Mouse (Mus musculus) liver, adult 2 months (tissue): ENCODE data around the gene Ak1. TPM values are rescaled to one million over a fixed set of nuclear protein-coding genes. Genes with fewer than 3 reads are reported as not detected.
A peak's percentile ranks its signal among the peaks of the same experiment; 100 is the strongest.

Experiments used
- DNase-seq: peaks from one replicate; pipeline ENCODE4 v3.0.0-alpha.2; 2011; ENCODE audit warnings: low read depth, low spot score; ENCODE audit errors: extremely low read depth
- H3K27ac ChIP-seq: fragments of 200-500 bp; replicated peaks from 2 replicates; pipeline ENCODE4 v1.5.1; 2012; ENCODE audit warnings: low read depth, mild to moderate bottlenecking, control low read depth, inconsistent platforms, low read length; ENCODE audit not compliant: insufficient read depth
- H3K27me3 ChIP-seq: fragments of 200-500 bp; 2 replicates; pipeline ENCODE4 v1.6.1; 2012; ENCODE audit warnings: mild to moderate bottlenecking, moderate library complexity, low read length, inconsistent platforms; ENCODE audit not compliant: control insufficient read depth, insufficient read depth
- H3K36me3 ChIP-seq: fragments of 200-500 bp; 2 replicates; pipeline ENCODE4 v1.6.1; 2012; ENCODE audit warnings: low read length, inconsistent platforms; ENCODE audit not compliant: control insufficient read depth, insufficient read depth
- H3K4me1 ChIP-seq: fragments of 200-500 bp; 2 replicates; pipeline ENCODE4 v1.6.1; 2011; ENCODE audit warnings: low read length; ENCODE audit not compliant: control insufficient read depth, insufficient read depth
- H3K4me3 ChIP-seq: fragments of 200-500 bp; 2 replicates; pipeline ENCODE4 v1.5.1; 2011; ENCODE audit warnings: low read depth, mild to moderate bottlenecking, control low read depth, low read length, moderate library complexity; ENCODE audit not compliant: insufficient read depth
- H3K79me2 ChIP-seq: fragments of 200-500 bp; 2 replicates; pipeline ENCODE4 v1.6.1; 2012; ENCODE audit warnings: inconsistent platforms, mild to moderate bottlenecking, low read length, moderate library complexity; ENCODE audit not compliant: control insufficient read depth, insufficient read depth
- H3K9ac ChIP-seq: fragments of 200-500 bp; 2 replicates; pipeline ENCODE4 v1.6.1; 2012; ENCODE audit warnings: low read depth, mild to moderate bottlenecking, control low read depth, inconsistent platforms, low read length
- CTCF ChIP-seq: fragments of 200-500 bp; IDR thresholded peaks from 2 replicates; pipeline ENCODE4 v1.5.1; 2011; ENCODE audit warnings: low read depth, low read length, control low read depth
- POLR2A ChIP-seq: fragments of 200-500 bp; IDR thresholded peaks from 2 replicates; pipeline ENCODE4 v1.6.1; 2011; ENCODE audit warnings: low read length, control low read depth; ENCODE audit not compliant: insufficient read depth; ENCODE audit errors: extremely low read depth
- WGBS: fragments of 180-500 bp; shearing (Covaris S2); methylation state at CpG from one replicate; pipeline ENCODE4 v1.1.7; 2018; 5-methylcytosine and 5-hydroxymethylcytosine counted together
- polyA plus RNA-seq: library from polyadenylated mRNA; depleted of rRNA; stranded (reverse); fragments of >200 nt; gene quantifications from 2 replicates; pipeline ENCODE4 v1.2.3, GENCODE M21; 2012; rRNA removed
- total RNA-seq: library from RNA; depleted of rRNA; stranded (reverse); fragments of >200 nt; gene quantifications from 2 replicates; pipeline ENCODE4 v1.2.3, GENCODE M21; 2014; rRNA removed

The Ak1 gene
- total RNA-seq (0.47 and 1.4 TPM in 2 replicates), polyA plus RNA-seq (0.26 and 0.34 TPM in 2 replicates)

DNA sequence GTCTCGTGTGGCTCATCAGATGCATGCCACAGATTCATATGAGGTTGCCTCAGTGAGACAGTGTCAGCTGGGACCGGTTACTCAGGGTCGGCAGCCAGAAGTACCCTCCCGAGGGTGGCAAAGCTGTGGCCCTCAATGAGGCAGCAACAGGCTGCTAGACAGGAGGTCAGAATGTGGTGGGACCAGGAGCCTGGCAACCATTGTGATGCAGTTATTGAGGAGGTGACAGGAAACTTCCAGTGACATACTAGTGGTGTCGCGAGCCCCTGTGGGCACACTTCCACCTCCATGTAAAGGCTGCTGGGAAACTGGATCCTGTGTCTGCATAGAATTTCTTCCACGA, at the start of gene Ak1:
Ak1 (plus strand) TSS at position 242 of the 343 bp plus-strand sequence.
- no peak within 1 kb of the TSS for H3K9ac ChIP-seq
- H3K36me3 ChIP-seq, result peaks cover 8% of the 10 kb centered on the region; the same call in 1 of the 2 replicates
- no peaks in the 10 kb centered on the region for H3K79me2 ChIP-seq
- no peaks in the 10 kb centered on the region for H3K27me3 ChIP-seq
- 58% methylated on average over 7 of the region's 7 CpGs for WGBS
- TF ChIP-seq POLR2A (no peak), CTCF (no peak)
- H3K4me1 ChIP-seq, result 0 out of 2 replicates have a peak, but pooled peaks cover 3% of the 10 kb centered on the region
- H3K4me3 ChIP-seq, result no peak within 1 kb of the TSS
- no peak within 1 kb of the TSS for H3K27ac ChIP-seq
- no peak for DNase-seq

- DNase-seq, result no peak
- Histone ChIP-seq H3K27ac (no peak overlapping the region), H3K9ac (no peak overlapping the region), H3K4me3 (no peak overlapping the region), H3K27me3 (0 out of 2 replicates have a peak, but pooled peaks cover 5% of the 10 kb centered on the region), H3K4me1 (peaks cover 5% of the 10 kb centered on the region), H3K79me2 (no peaks in the 10 kb centered on the region; the same call in 1 of the 2 replicates), H3K36me3 (no peaks in the 10 kb centered on the region)
- 94% methylated on average over 11 of the region's 11 CpGs for WGBS
- TF ChIP-seq POLR2A (no peak), CTCF (no peak)
These were observed 49.4 kb upstream of the Ak1 start for GRCm38 (mm10) chr2:32572196-32572595.

DNA sequence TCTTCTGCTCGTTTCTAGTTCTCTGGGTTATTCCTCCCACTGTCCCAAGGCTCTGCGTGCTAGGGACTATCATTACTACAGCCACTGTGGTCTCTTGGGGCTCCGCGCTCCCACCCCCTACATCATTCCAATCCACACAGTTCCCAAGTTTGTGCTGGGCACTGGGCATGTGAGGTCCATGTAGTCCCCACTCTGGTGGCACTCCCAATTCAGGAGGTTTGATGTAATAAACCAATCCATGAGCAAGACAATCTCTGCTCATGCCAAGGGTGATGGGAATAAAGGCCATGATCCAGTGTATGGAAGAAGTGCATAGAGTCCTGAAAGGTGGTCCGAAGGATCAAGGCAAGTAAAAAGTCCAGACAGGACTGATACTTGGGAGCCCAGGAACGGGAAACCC, 47.1 kb upstream of the Ak1 start, which contains the start of gene Pip5kl1:
Pip5kl1 (plus strand) TSS at position 301 of the 400 bp plus-strand sequence.
- Histone ChIP-seq H3K36me3 (no peaks in the 10 kb centered on the region), H3K4me3 (no peak within 1 kb of the TSS), H3K79me2 (no peaks in the 10 kb centered on the region; the same call in 1 of the 2 replicates), H3K4me1 (peaks cover 5% of the 10 kb centered on the region), H3K27me3 (0 out of 2 replicates have a peak, but pooled peaks cover 5% of the 10 kb centered on the region), H3K9ac (peak within 1 kb of the TSS; percentile 17; the same call in 1 of the 2 replicates), H3K27ac (no peak within 1 kb of the TSS)
- no peak for TF ChIP-seq CTCF
- TF ChIP-seq POLR2A, result no peak
- WGBS, result 79% methylated on average over 6 of the region's 6 CpGs
- no peak for DNase-seq

- Histone ChIP-seq H3K27me3 (0 out of 2 replicates have a peak, but pooled peaks cover 5% of the 10 kb centered on the region), H3K36me3 (no peaks in the 10 kb centered on the region), H3K4me1 (peaks cover 5% of the 10 kb centered on the region), H3K27ac (no peak overlapping the region), H3K79me2 (no peaks in the 10 kb centered on the region; the same call in 1 of the 2 replicates), H3K4me3 (no peak overlapping the region), H3K9ac (no peak overlapping the region)
- WGBS, result 8% methylated on average over 26 of the region's 26 CpGs
- no peak for TF ChIP-seq POLR2A
- peak; percentile 69; the same call in 1 of the 2 replicates for TF ChIP-seq CTCF
- DNase-seq, result no peak
These were observed 46.5 kb upstream of the Ak1 start for GRCm38 (mm10) chr2:32574901-32575585.

GRCm38 (mm10) chr2:32575586-32576160, 45.9 kb upstream of the Ak1 start, which contains the start of gene 9430097D07Rik:
TSS of gene 9430097D07Rik (minus strand) at chr2:32575684.
- 0 out of 2 replicates have a peak, but pooled peaks cover 5% of the 10 kb centered on the region for H3K27me3 ChIP-seq
- peak within 1 kb of the TSS; percentile 17; the same call in 1 of the 2 replicates for H3K9ac ChIP-seq
- no peak for DNase-seq

More at GRCm38 (mm10) chr2:32575586-32576160, 45.9 kb upstream of the Ak1 start, which contains the start of gene 9430097D07Rik:
- Histone ChIP-seq H3K27ac (no peak within 1 kb of the TSS), H3K79me2 (no peaks in the 10 kb centered on the region; the same call in 1 of the 2 replicates), H3K4me1 (peaks cover 5% of the 10 kb centered on the region), H3K36me3 (no peaks in the 10 kb centered on the region), H3K4me3 (no peak within 1 kb of the TSS)
- 23% methylated on average over 28 of the region's 28 CpGs for WGBS
- TF ChIP-seq POLR2A, result no peak
- TF ChIP-seq CTCF, result no peak
